9 mouse cellular contexts compared by ENCODE assay signal in genomic region chr11:55075602-55076001, GRCm38 (mm10). TPM values are rescaled to one million over a fixed set of nuclear protein-coding genes. Genes with fewer than 3 reads are reported as not detected.
DNase-seq lines count a peak whose midpoint lies in the region; ATAC-seq lines count a peak whose summit lies in the region.
"Had no signal": no experiment of that assay in that cellular context is flagged by ENCODE, and none has a peak within 500 bp of the region (broad histone marks: within the 10 kb centered on the region; RNA-seq: fewer than 3 reads in every experiment).

No protein-coding gene starts in this region.

- H3K27ac ChIP-seq in hindbrain, embryonic 14.5 days, result no peak overlapping the region
- H3K27ac ChIP-seq: limb, embryonic 12.5 days had no signal

- 51% methylated on average over 2 of the region's 2 CpGs for WGBS in hindbrain, embryonic 14.5 days

- no peak for ATAC-seq in hindbrain, embryonic 14.5 days (ENCODE audit: low FRiP score)

- H3K4me1 ChIP-seq in hindbrain, embryonic 14.5 days (replicated peaks; ENCODE audit: control insufficient read depth, insufficient read depth, low read length), result peaks cover 4% of the 10 kb centered on the region; the same call in 1 of the 2 replicates

- intact Hi-C loops in heart, postnatal 14 days (cut with DNase I), result no loop called here

- no peaks in the 10 kb centered on the region for H3K9me3 ChIP-seq in hindbrain, embryonic 14.5 days (ENCODE audit: control insufficient read depth, low read length)

- peaks cover 11% of the 10 kb centered on the region for H3K27me3 ChIP-seq in hindbrain, embryonic 14.5 days (ENCODE audit: control insufficient read depth, insufficient read depth, low read length)

- no peaks in the 10 kb centered on the region for H3K36me3 ChIP-seq in hindbrain, embryonic 14.5 days (replicated peaks; ENCODE audit: control insufficient read depth, insufficient read depth)
- H3K36me3 ChIP-seq: limb, embryonic 12.5 days had no signal

- no peak overlapping the region for H3K4me2 ChIP-seq in hindbrain, embryonic 14.5 days (replicated peaks)
- H3K4me2 ChIP-seq: limb, embryonic 12.5 days had no signal

- no peak overlapping the region for H3K9ac ChIP-seq in hindbrain, embryonic 14.5 days
- H3K9ac ChIP-seq: limb, embryonic 12.5 days had no signal

- peak; percentile 23 for DNase-seq in kidney, adult 11 months
- DNase-seq in kidney, adult 18-20 months, result no peak
- DNase-seq in adrenal gland, postnatal 36 days, result peak; percentile 38 to 62
- peak; percentile 76 to 87 for DNase-seq in cerebellum, postnatal 10 days
- peak; percentile 54 to 72 for DNase-seq in heart, postnatal 14 days
- DNase-seq in urinary bladder, postnatal 25 days (ENCODE audit: low spot score), result no peak
- no peak for DNase-seq in hindbrain, embryonic 14.5 days (ENCODE audit: low spot score)
- DNase-seq in embryo, embryonic 10.5 days (ENCODE audit: low spot score), result no peak

- H3K4me3 ChIP-seq in hindbrain, embryonic 14.5 days (replicated peaks; ENCODE audit: low read length), result no peak overlapping the region
- H3K4me3 ChIP-seq: limb, embryonic 12.5 days had no signal

RNA-seq across cellular contexts. Expression of gene Ccdc69, which starts 2.3 kb away (rescaled TPM):
- total RNA-seq in adrenal gland, postnatal 36 days (2021), result 1 to 10 TPM; 7.3 to 10.0 TPM
- 10 to 100 TPM; 11.9 to 12.8 TPM for total RNA-seq in heart, postnatal 14 days (2021)
- polyA plus RNA-seq in hindbrain, embryonic 14.5 days (2014; fragmentation: Nextera tagmentation; extraction: Ambion mirVana), result 0.20 and 0.36 TPM in 2 replicates

RNA-seq across cellular contexts. Expression of gene Gm2a, which starts 22.3 kb away (rescaled TPM):
- total RNA-seq in adrenal gland, postnatal 36 days (2021), result 100 to 1,000 TPM; 220 to 225 TPM
- total RNA-seq in heart, postnatal 14 days (2021), result 10 to 100 TPM; 11.5 to 13.2 TPM
- polyA plus RNA-seq in hindbrain, embryonic 14.5 days (2014; fragmentation: Nextera tagmentation; extraction: Ambion mirVana), result 32.9 and 35.8 TPM in 2 replicates

RNA-seq across cellular contexts. Expression of gene Anxa6, which starts 42.4 kb away (rescaled TPM):
- total RNA-seq in adrenal gland, postnatal 36 days (2021), result 100 to 1,000 TPM; 114 to 115 TPM
- 100 to 1,000 TPM; 252 to 259 TPM for total RNA-seq in heart, postnatal 14 days (2021)
- polyA plus RNA-seq in hindbrain, embryonic 14.5 days (2014; fragmentation: Nextera tagmentation; extraction: Ambion mirVana), result 68.9 and 71.4 TPM in 2 replicates

Comparison
In these comparisons a context has a peak if more than half of its experiments do, and no peak if none do; other contexts are left out.
1. DNase-seq: peak in kidney, adult 11 months (single experiment), adrenal gland, postnatal 36 days (2 of 2), cerebellum, postnatal 10 days (2 of 2) and heart, postnatal 14 days (2 of 2); none in kidney, adult 18-20 months (single experiment), urinary bladder, postnatal 25 days (single experiment), hindbrain, embryonic 14.5 days (single experiment) and embryo, embryonic 10.5 days (single experiment).
2. RNA of gene Gm2a, which starts 22.3 kb away (total RNA-seq): 220 to 225 TPM in adrenal gland, postnatal 36 days; 11.5 to 13.2 TPM in heart, postnatal 14 days; every median in the first group is over 10 times any median in the second.